Mouse (Mus musculus) ES-Bruce4 (cell line): ENCODE results near the gene Cyb5r3. TPM values are rescaled to one million over a fixed set of nuclear protein-coding genes. Genes with fewer than 3 reads are reported as not detected.

ENCODE experiments used
- H3K27ac ChIP-seq: 2 replicates; pipeline ENCODE4 v1.5.1; 2012; ENCODE audit warnings: low read length, inconsistent platforms; ENCODE audit not compliant: insufficient read depth
- H3K27me3 ChIP-seq: 2 replicates; pipeline ENCODE4 v1.6.1; 2012; ENCODE audit warnings: mild to moderate bottlenecking, low read length, inconsistent platforms; ENCODE audit not compliant: control insufficient read depth, poor library complexity, insufficient read depth, severe bottlenecking
- H3K36me3 ChIP-seq: 2 replicates; pipeline ENCODE4 v1.6.1; 2012; ENCODE audit warnings: inconsistent platforms, mild to moderate bottlenecking, low read length, moderate library complexity; ENCODE audit not compliant: control insufficient read depth, poor library complexity, insufficient read depth, severe bottlenecking
- H3K4me1 ChIP-seq: one replicate; pipeline ENCODE4 v1.8.1; 2011; ENCODE audit warnings: low read length; ENCODE audit not compliant: control insufficient read depth, insufficient read depth
- H3K4me3 ChIP-seq: 2 replicates; pipeline ENCODE4 v1.5.1; 2011; ENCODE audit warnings: low read depth, mild to moderate bottlenecking, low read length
- H3K9ac ChIP-seq: 2 replicates; pipeline ENCODE4 v1.6.1; 2012; ENCODE audit warnings: low read depth, mild to moderate bottlenecking, inconsistent platforms; ENCODE audit not compliant: poor library complexity, severe bottlenecking
- H3K9me3 ChIP-seq: replicated peaks from 2 replicates; pipeline ENCODE4 v1.6.1; 2012; ENCODE audit warnings: mild to moderate bottlenecking, low read length, inconsistent platforms; ENCODE audit not compliant: control insufficient read depth, poor library complexity, insufficient read depth, severe bottlenecking
- CTCF ChIP-seq: IDR thresholded peaks from one replicate; pipeline ENCODE4 v1.8.1; 2011; ENCODE audit warnings: low read depth, low read length
- EP300 ChIP-seq: IDR thresholded peaks from 2 replicates; pipeline ENCODE4 v1.6.1; 2011; ENCODE audit warnings: low read depth, low read length; ENCODE audit not compliant: insufficient read depth
- POLR2A ChIP-seq: IDR thresholded peaks from one replicate; pipeline ENCODE4 v1.8.1; 2011; ENCODE audit warnings: low read length; ENCODE audit not compliant: insufficient read depth
- polyA plus RNA-seq: library from polyadenylated mRNA; stranded (reverse); fragments of >200 nt; gene quantifications from 2 replicates; pipeline ENCODE4 v1.2.4, GENCODE M21; 2011; ENCODE audit warnings: low read depth; ENCODE audit not compliant: missing spikeins, insufficient read depth, insufficient read length

Cyb5r3 gene
- polyA plus RNA-seq, 1 experiment: 188 TPM

- TF ChIP-seq POLR2A (no peak), CTCF (no peak), EP300 (no peak)
- Histone ChIP-seq H3K9ac (peak overlapping the region; percentile 63), H3K27me3 (no peaks in the 10 kb centered on the region), H3K36me3 (peaks cover 27% of the 10 kb centered on the region), H3K4me1 (no peaks in the 10 kb centered on the region), H3K4me3 (peak overlapping the region; percentile 81), H3K9me3 (no peaks in the 10 kb centered on the region), H3K27ac (no peak overlapping the region)
Observed at GRCm38 (mm10) chr15:83121709-83122565, 50.5 kb downstream of the Cyb5r3 start.

DNA sequence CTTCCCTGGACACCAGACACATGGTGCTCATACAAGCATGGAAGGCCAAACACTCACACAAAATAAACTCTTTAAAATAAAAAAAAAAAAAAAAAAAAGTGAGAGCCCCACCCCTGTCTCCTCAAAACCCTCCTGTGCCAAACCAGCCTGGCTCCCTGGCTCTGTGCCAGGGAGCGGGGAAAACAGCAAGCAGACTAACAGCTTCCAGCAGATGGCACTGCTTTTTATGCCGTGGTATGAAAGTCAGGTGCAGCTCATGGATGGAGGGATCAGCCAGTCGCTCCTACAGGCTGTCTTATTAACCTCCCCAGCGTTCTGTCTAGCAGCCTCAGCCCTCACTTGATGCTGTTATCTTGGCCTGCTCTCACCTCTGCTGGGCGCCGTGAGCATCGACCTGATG lies 54.0 kb downstream of the Cyb5r3 start:
- Histone ChIP-seq H3K27ac (no peak overlapping the region), H3K27me3 (no peaks in the 10 kb centered on the region), H3K9ac (no peak overlapping the region), H3K4me3 (no peak overlapping the region), H3K4me1 (no peaks in the 10 kb centered on the region), H3K9me3 (no peaks in the 10 kb centered on the region), H3K36me3 (peaks cover 25% of the 10 kb centered on the region)
- TF ChIP-seq CTCF (no peak), EP300 (no peak), POLR2A (no peak)

DNA sequence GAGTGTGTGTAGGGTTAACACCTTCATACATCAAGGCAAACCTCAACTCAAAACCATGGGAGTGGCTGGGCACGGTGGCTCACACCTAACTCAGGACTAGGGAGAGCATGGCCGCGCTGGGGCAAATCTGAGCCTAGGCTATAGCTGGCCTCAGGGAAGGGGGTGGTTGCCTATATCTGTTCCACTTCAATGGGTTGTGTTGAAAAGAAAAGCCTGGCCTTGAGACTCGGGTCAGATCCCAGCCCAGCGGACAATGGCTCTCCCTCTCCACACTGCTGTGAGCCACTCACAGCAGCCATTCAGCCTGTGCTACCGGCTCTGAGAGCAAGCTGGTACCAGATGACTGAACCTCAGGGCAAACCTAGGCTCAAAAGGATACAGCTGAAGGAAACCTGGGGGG lies 57.3 kb downstream of the Cyb5r3 start:
- H3K4me1 ChIP-seq: no peaks in the 10 kb centered on the region
- H3K9ac ChIP-seq: no peak overlapping the region
- no peak for TF ChIP-seq EP300
- no peak for TF ChIP-seq CTCF
- no peak for TF ChIP-seq POLR2A
- H3K27me3 ChIP-seq: no peaks in the 10 kb centered on the region
- no peak overlapping the region for H3K4me3 ChIP-seq
- H3K36me3 ChIP-seq: peaks cover 25% of the 10 kb centered on the region
- H3K27ac ChIP-seq: no peak overlapping the region
- no peaks in the 10 kb centered on the region for H3K9me3 ChIP-seq

- Histone ChIP-seq H3K27ac (no peak overlapping the region), H3K36me3 (peaks cover 19% of the 10 kb centered on the region), H3K4me1 (no peaks in the 10 kb centered on the region), H3K27me3 (no peaks in the 10 kb centered on the region), H3K9ac (no peak overlapping the region), H3K9me3 (no peaks in the 10 kb centered on the region), H3K4me3 (no peak overlapping the region)
- TF ChIP-seq POLR2A: no peak
- TF ChIP-seq EP300: no peak
- no peak for TF ChIP-seq CTCF
Observed at GRCm38 (mm10) chr15:83114106-83114505, 58.3 kb downstream of the Cyb5r3 start.

GRCm38 (mm10) chr15:83112898-83113297 lies 59.5 kb downstream of the Cyb5r3 start:
- H3K9ac ChIP-seq: no peak overlapping the region
- H3K36me3 ChIP-seq: peaks cover 10% of the 10 kb centered on the region
- H3K4me1 ChIP-seq: no peaks in the 10 kb centered on the region
- no peak overlapping the region for H3K4me3 ChIP-seq
- no peak overlapping the region for H3K27ac ChIP-seq
- peak; percentile 73 for TF ChIP-seq CTCF
- no peak for TF ChIP-seq EP300
- TF ChIP-seq POLR2A: no peak
- no peaks in the 10 kb centered on the region for H3K27me3 ChIP-seq
- no peaks in the 10 kb centered on the region for H3K9me3 ChIP-seq

- Histone ChIP-seq H3K9ac (no peak overlapping the region), H3K4me1 (no peaks in the 10 kb centered on the region), H3K9me3 (no peaks in the 10 kb centered on the region), H3K27ac (no peak overlapping the region), H3K4me3 (no peak overlapping the region), H3K27me3 (no peaks in the 10 kb centered on the region), H3K36me3 (peaks cover 3% of the 10 kb centered on the region)
- TF ChIP-seq CTCF (no peak), POLR2A (no peak), EP300 (no peak)
Observed at GRCm38 (mm10) chr15:83111874-83112273, 60.5 kb downstream of the Cyb5r3 start.
